Mouse (Mus musculus): ENCODE measurements at regions not wholly inside any gene's neighbourhood (a gene's known extent, or its start where the extent isn't known, plus 50 kb on each side); places are given as distances from the start of the nearest gene placed in this dataset.
A peak's percentile ranks its signal among the peaks of the same experiment; 100 is the strongest.
"Not testable (repeated sequence)": the region's sequence is repeated elsewhere in the genome, so short reads cannot be mapped to it uniquely, and the experiment has no call there.

DNA sequence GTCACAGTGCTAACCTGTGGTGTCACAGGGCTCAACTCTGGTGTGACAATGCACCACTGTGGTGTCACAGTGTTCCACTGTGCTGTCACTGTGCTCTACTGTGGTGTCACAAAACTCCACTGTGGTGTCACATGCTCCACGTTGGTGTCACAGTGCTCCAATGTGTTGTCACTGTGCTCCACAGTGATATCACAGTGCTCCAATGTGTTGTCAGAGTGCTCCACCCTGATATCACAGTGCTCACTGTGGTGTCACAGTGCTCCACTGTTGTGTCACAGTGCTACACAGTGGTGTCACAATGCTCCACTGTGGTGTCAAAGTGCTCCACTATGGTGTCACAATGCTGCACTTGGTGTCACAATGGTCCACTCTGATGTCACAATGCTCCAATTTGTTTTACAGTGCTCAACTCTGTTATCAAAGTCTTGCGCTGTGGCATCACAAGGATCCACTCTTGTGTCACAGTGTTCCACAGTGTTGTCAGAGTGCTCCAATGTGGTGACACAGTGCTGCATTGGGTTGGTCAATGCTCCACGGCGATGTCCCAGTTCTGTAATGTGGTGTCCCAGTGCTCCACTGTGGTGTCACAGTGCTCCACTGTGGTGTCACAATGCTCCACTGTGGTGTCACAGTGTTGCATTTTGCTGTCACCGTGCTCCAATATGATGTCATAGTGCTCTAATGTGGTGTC is 92.4 kb upstream of the Scaf8 start:
- WGBS = 77% methylated on average over 5 of the region's 5 CpGs
- Histone ChIP-seq H3K27ac (no peak overlapping the region), H3K4me1 (ENCODE audit: control insufficient read depth, insufficient read depth, low read length) (no peaks in the 10 kb centered on the region), H3K9ac (ENCODE audit: low read depth, low read length) (no peak overlapping the region), H3K36me3 (ENCODE audit: control insufficient read depth, insufficient read depth, low read length) (no peaks in the 10 kb centered on the region), H3K79me2 (replicated peaks; ENCODE audit: control insufficient read depth, insufficient read depth, low read length) (no peaks in the 10 kb centered on the region), H3K4me3 (no peak overlapping the region), H3K27me3 (ENCODE audit: control insufficient read depth, insufficient read depth, low read length) (no peaks in the 10 kb centered on the region)
- DNase-seq = no peak
- intact Hi-C loops (cut with DNase I) = no loop called here
- TF ChIP-seq POLR2A (IDR thresholded peaks at IDR 0.05; ENCODE audit: insufficient read depth, low read depth, low read length) = no peak
- no peak for TF ChIP-seq EP300 (IDR thresholded peaks at IDR 0.05; ENCODE audit: insufficient read depth, low read depth, low read length)
- no peak for TF ChIP-seq CTCF (IDR thresholded peaks at IDR 0.05)

DNA sequence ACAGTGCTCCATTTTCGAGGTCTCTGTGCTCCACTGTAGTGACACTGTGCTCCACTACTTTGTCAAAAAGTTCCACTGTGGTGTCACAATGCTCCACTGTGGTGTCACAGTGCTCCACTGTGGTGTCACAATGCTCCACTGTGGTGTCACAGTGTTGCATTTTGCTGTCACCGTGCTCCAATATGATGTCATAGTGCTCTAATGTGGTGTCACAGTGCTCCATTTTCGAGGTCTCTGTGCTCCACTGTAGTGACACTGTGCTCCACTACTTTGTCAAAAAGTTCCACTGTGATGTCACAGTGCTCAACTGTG is 91.9 kb upstream of the Scaf8 start:
- H3K79me2 ChIP-seq (replicated peaks; ENCODE audit: control insufficient read depth, insufficient read depth, low read length); H3K27me3 ChIP-seq (ENCODE audit: control insufficient read depth, insufficient read depth, low read length); H3K27ac ChIP-seq; intact Hi-C loops (cut with DNase I); DNase-seq; H3K4me3 ChIP-seq; H3K9ac ChIP-seq (ENCODE audit: low read depth, low read length); H3K4me1 ChIP-seq (ENCODE audit: control insufficient read depth, insufficient read depth, low read length); H3K36me3 ChIP-seq (ENCODE audit: control insufficient read depth, insufficient read depth, low read length): not testable (repeated sequence)
- WGBS = 34% methylated on average over 3 of the region's 3 CpGs

DNA sequence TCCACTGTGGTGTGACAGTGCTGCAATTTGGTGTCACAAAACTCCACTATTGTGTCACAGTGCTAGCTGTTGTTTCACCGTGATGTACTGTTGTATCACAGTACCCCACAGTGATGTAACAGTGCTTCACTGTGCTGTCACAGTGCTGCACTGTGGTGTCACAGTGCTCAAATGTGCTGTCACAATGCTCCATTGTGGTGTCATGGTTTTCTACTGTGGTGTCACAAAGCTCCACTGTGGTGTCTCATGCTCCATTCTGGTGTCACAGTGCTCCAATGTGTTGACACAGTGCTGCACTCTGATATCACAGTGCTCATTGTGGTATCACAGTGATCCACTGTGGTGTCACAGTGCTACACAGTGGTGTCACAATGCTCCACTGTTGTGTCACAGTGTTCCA is 91.3 kb upstream of the Scaf8 start:
- no peaks in the 10 kb centered on the region for H3K36me3 ChIP-seq (ENCODE audit: control insufficient read depth, insufficient read depth, low read length)
- 89% methylated on average over 1 of the region's 1 CpGs for WGBS
- no peaks in the 10 kb centered on the region for H3K79me2 ChIP-seq (replicated peaks; ENCODE audit: control insufficient read depth, insufficient read depth, low read length)
- no peaks in the 10 kb centered on the region for H3K4me1 ChIP-seq (ENCODE audit: control insufficient read depth, insufficient read depth, low read length)
- intact Hi-C loops (cut with DNase I) = no loop called here
- TF ChIP-seq CTCF (IDR thresholded peaks at IDR 0.05) = no peak
- no peak for TF ChIP-seq EP300 (IDR thresholded peaks at IDR 0.05; ENCODE audit: insufficient read depth, low read depth, low read length)
- TF ChIP-seq POLR2A (IDR thresholded peaks at IDR 0.05; ENCODE audit: insufficient read depth, low read depth, low read length) = no peak
- H3K4me3 ChIP-seq = no peak overlapping the region
- H3K27me3 ChIP-seq (ENCODE audit: control insufficient read depth, insufficient read depth, low read length) = no peaks in the 10 kb centered on the region
- no peak overlapping the region for H3K9ac ChIP-seq (ENCODE audit: low read depth, low read length)
- H3K27ac ChIP-seq = no peak overlapping the region
- peak; percentile 1 to 5 for DNase-seq

DNA sequence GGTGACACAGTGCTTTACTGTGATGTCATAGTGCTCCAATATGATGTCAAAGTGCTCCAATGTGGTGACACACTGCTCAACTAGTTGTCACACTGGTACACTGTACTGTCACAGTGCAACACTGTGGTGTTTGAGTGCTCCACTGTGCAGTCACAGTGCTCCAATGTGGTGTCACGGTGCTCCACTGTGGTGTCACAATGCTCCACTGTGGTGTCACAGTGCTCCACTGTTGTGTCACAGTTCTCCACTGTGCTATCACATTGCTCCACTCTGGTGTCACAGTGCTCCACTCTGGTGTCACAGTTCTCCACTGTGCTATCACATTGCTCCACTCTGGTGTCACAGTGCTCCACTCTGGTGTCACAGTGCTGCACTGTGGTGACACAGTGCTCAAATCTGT is 87.9 kb upstream of the Scaf8 start:
- H3K27me3 ChIP-seq (ENCODE audit: control insufficient read depth, insufficient read depth, low read length); H3K9ac ChIP-seq (ENCODE audit: low read depth, low read length); H3K27ac ChIP-seq; intact Hi-C loops (cut with DNase I); H3K4me3 ChIP-seq; H3K79me2 ChIP-seq (replicated peaks; ENCODE audit: control insufficient read depth, insufficient read depth, low read length); H3K36me3 ChIP-seq (ENCODE audit: control insufficient read depth, insufficient read depth, low read length); H3K4me1 ChIP-seq (ENCODE audit: control insufficient read depth, insufficient read depth, low read length): not testable (repeated sequence)
- DNase-seq = peak in 1 of 2 experiments; percentile 4
- WGBS = 44% methylated on average over 1 of the region's 1 CpGs

DNA sequence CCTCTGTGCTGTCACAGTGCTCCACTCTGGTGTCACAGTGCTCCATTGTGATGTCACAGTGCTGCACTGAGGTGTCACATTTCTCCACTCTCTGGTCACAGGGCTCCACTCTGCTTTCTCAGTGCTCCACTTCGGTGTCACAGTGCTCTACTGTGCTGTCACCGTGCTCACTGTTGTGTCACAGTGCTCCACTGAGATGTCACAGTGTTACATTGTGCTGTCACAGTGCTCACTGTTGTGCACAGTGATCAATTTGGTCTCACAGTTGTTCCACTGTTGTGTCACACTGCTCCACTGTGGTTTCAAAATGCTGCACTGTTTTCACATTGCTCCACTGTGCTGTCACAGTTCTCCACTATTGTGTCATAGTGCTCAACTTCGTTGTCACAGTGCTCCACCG is 87.4 kb upstream of the Scaf8 start:
- H3K79me2 ChIP-seq (replicated peaks; ENCODE audit: control insufficient read depth, insufficient read depth, low read length) = no peaks in the 10 kb centered on the region
- H3K4me3 ChIP-seq = no peak overlapping the region
- no peak for TF ChIP-seq CTCF (IDR thresholded peaks at IDR 0.05)
- TF ChIP-seq POLR2A (IDR thresholded peaks at IDR 0.05; ENCODE audit: insufficient read depth, low read depth, low read length) = no peak
- no peak for TF ChIP-seq EP300 (IDR thresholded peaks at IDR 0.05; ENCODE audit: insufficient read depth, low read depth, low read length)
- no peaks in the 10 kb centered on the region for H3K4me1 ChIP-seq (ENCODE audit: control insufficient read depth, insufficient read depth, low read length)
- H3K27me3 ChIP-seq (ENCODE audit: control insufficient read depth, insufficient read depth, low read length) = no peaks in the 10 kb centered on the region
- H3K9ac ChIP-seq (ENCODE audit: low read depth, low read length) = no peak overlapping the region
- no peak overlapping the region for H3K27ac ChIP-seq
- H3K36me3 ChIP-seq (ENCODE audit: control insufficient read depth, insufficient read depth, low read length) = no peaks in the 10 kb centered on the region
- peak in 1 of 2 experiments; percentile 7 for DNase-seq
- intact Hi-C loops (cut with DNase I) = no loop called here
- 72% methylated on average over 4 of the region's 4 CpGs for WGBS

DNA sequence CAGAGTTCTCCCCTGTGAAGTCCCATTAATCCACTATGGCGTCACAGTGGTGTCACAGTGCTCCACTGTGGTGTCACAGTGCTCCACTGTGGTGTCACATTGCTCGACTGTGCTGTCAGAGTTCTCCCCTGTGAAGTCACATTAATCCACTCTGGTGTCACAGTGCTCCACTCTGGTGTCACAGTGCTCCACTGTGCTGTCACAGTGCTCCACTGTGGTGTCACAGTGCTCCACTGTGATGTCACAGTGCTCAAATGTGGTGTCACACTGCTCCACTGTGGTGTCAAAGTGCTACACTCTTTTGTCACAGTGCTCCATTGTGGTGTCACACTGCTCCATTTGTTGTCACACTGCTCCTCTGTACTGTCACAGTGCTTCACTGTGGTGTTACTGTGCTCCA is 85.0 kb upstream of the Scaf8 start:
- H3K79me2 ChIP-seq (replicated peaks; ENCODE audit: control insufficient read depth, insufficient read depth, low read length); intact Hi-C loops (cut with DNase I); H3K4me1 ChIP-seq (ENCODE audit: control insufficient read depth, insufficient read depth, low read length); H3K4me3 ChIP-seq; H3K36me3 ChIP-seq (ENCODE audit: control insufficient read depth, insufficient read depth, low read length); H3K27me3 ChIP-seq (ENCODE audit: control insufficient read depth, insufficient read depth, low read length); H3K9ac ChIP-seq (ENCODE audit: low read depth, low read length); H3K27ac ChIP-seq: not testable (repeated sequence)
- 51% methylated on average over 2 of the region's 2 CpGs for WGBS
- DNase-seq = peak in 1 of 2 experiments; percentile 3

DNA sequence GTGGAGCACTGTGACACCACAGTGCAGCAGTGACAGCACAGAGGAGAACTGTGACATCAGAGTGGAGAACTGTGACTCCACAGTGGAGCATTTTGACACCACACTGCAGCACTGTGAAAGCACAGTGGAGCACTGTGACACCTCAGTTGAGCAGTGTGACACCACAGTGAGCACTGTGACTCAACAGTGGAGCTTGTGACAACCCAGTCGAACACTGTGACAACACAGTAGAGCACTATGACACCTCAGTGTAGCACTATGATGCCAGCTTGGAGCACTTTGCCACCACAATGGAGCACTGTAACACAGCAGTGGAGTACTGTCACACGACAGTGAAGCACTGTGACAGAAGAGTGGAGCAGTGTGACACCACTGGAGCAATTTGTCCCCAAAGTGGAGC is 79.7 kb upstream of the Scaf8 start:
- Histone ChIP-seq H3K4me1 (ENCODE audit: control insufficient read depth, insufficient read depth, low read length) (no peaks in the 10 kb centered on the region), H3K79me2 (replicated peaks; ENCODE audit: control insufficient read depth, insufficient read depth, low read length) (no peaks in the 10 kb centered on the region), H3K9ac (ENCODE audit: low read depth, low read length) (no peak overlapping the region), H3K27me3 (ENCODE audit: control insufficient read depth, insufficient read depth, low read length) (no peaks in the 10 kb centered on the region), H3K4me3 (no peak overlapping the region), H3K27ac (no peak overlapping the region), H3K36me3 (ENCODE audit: control insufficient read depth, insufficient read depth, low read length) (no peaks in the 10 kb centered on the region)
- DNase-seq = peak in 1 of 2 experiments; percentile 1
- intact Hi-C loops (cut with DNase I) = no loop called here
- 40% methylated on average over 2 of the region's 2 CpGs for WGBS
- TF ChIP-seq EP300 (IDR thresholded peaks at IDR 0.05; ENCODE audit: insufficient read depth, low read depth, low read length) (no peak), POLR2A (IDR thresholded peaks at IDR 0.05; ENCODE audit: insufficient read depth, low read depth, low read length) (no peak), CTCF (IDR thresholded peaks at IDR 0.05) (no peak)
